Mouse (Mus musculus): ENCODE data around the gene Hes7. TPM values are rescaled to one million over a fixed set of nuclear protein-coding genes. Genes with fewer than 3 reads are reported as not detected.

Gene Hes7
- polyA plus RNA-seq, 1 experiment: not detected

DNA sequence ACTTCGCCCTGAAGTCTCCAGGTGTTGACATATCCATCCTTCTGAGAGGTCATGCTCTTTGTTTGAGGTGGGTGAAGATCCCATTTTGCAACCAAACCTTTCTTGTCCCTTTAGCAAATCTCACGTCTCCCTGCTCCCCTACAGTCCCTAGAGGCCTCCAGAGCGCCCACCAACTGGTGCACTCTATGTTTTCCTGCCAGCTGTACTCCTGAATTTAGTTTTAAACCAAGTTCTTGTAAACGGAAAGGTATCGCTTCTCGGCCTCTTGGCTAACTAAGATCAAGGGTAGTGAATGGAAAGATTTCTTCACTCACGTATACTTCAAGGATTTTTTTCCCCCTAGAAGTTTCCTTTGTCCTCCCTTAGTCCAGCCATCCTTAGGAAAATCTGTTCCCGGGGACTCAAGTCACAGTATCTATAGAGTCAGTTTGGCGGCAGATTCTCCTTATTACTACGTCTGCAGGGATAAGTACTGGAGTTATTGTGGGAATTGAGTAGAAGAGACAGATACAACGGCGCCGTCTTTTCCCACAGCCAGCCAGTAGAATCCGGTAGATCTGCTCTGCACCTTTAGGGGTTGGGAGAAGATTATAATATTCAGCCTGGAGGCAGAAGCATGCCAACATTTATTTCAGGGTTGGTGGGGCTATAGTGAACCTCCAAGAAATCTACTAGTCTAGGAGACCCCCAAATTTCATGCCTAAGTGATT lies 603 bp upstream of the Hes7 start:
- no peaks in the 10 kb centered on the region for H3K9me3 ChIP-seq (replicated peaks; ENCODE audit: control insufficient read depth, insufficient read depth, low read length, poor library complexity, severe bottlenecking)
- TF ChIP-seq CTCF (IDR thresholded peaks at IDR 0.05; ENCODE audit: low read depth, low read length) (no peak), EP300 (IDR thresholded peaks at IDR 0.05; ENCODE audit: insufficient read depth, low read depth, low read length) (no peak), POLR2A (IDR thresholded peaks at IDR 0.05; ENCODE audit: insufficient read depth, low read length) (no peak)
- H3K4me1 ChIP-seq (ENCODE audit: control insufficient read depth, insufficient read depth, low read length): no peaks in the 10 kb centered on the region
- peaks cover 22% of the 10 kb centered on the region for H3K27me3 ChIP-seq (ENCODE audit: control insufficient read depth, insufficient read depth, low read length, poor library complexity, severe bottlenecking)
- no peak overlapping the region for H3K4me3 ChIP-seq (ENCODE audit: low read depth, low read length)
- H3K9ac ChIP-seq (ENCODE audit: low read depth, poor library complexity, severe bottlenecking): no peak overlapping the region
- no peak overlapping the region for H3K27ac ChIP-seq (ENCODE audit: insufficient read depth, low read length)
- no peaks in the 10 kb centered on the region for H3K36me3 ChIP-seq (ENCODE audit: control insufficient read depth, insufficient read depth, low read length, poor library complexity, severe bottlenecking)

DNA sequence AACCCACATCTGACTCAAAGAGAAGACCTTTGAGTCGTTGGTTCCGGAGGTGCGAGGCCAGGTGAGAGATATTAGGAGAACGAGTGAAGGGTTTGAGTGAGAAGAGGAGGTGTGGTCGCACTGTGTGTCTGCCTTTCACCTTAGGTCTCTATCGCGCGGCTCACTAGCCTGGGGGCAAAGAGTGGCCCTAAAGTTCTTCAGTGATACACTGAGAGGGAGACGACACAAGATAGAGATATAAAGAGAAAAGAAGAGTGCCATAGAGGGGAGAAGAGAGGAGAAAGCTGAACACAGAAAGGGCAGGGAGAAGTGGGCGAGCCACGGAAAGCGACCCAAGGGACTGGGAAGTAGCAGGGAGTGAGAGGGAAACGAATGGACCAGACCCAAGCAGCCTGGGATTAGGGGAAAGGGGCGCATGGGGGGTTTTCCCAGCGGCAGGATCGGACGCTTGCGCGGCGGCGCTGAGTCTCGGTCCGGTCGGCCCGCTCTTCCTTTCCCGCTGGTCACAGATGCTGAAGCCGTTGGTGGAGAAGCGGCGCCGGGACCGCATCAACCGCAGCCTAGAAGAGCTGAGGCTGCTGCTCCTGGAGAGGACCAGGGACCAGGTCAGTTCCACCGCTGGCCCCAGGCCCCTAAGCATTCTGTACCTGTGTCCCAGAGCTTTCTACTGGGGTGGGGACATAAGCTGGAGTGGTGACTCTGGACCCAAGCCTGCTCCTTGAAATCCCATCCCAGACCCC lies 967 bp downstream of the Hes7 start:
- Histone ChIP-seq H3K27ac (ENCODE audit: insufficient read depth, low read length) (no peak overlapping the region), H3K27me3 (ENCODE audit: control insufficient read depth, insufficient read depth, low read length, poor library complexity, severe bottlenecking) (peaks cover 22% of the 10 kb centered on the region), H3K9ac (ENCODE audit: low read depth, poor library complexity, severe bottlenecking) (peak overlapping the region; percentile 73), H3K4me3 (ENCODE audit: low read depth, low read length) (peak overlapping the region; percentile 89), H3K9me3 (replicated peaks; ENCODE audit: control insufficient read depth, insufficient read depth, low read length, poor library complexity, severe bottlenecking) (no peaks in the 10 kb centered on the region), H3K4me1 (ENCODE audit: control insufficient read depth, insufficient read depth, low read length) (no peaks in the 10 kb centered on the region), H3K36me3 (ENCODE audit: control insufficient read depth, insufficient read depth, low read length, poor library complexity, severe bottlenecking) (no peaks in the 10 kb centered on the region)
- TF ChIP-seq EP300 (IDR thresholded peaks at IDR 0.05; ENCODE audit: insufficient read depth, low read depth, low read length): no peak
- no peak for TF ChIP-seq CTCF (IDR thresholded peaks at IDR 0.05; ENCODE audit: low read depth, low read length)
- TF ChIP-seq POLR2A (IDR thresholded peaks at IDR 0.05; ENCODE audit: insufficient read depth, low read length): no peak

DNA sequence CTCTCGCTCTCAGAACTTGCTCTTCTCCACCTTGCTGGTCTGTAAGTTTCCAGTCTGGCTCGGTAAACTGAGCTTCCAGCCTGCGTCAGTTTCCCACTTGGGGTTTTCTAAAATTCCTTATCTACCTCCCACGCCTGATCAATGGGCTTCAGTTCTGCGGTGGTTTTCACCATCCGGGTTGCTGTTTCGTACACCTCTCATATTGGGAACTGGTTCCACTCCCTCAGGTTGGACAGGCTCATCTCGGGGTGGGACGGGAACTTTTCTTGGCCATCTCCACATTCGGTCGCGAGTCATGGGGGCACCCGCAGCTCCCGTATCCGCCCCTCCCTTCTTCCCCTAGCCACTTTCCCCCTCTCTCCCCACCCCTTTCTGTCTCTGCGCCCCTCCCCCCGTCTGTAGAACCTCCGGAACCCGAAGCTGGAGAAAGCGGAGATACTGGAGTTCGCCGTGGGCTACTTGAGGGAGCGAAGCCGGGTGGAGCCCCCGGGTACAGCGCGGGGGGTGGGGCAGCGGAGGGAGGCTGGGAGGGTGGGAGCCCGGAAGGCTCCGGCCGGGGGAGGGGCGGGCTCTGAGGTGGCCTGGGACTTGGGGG lies 1.6 kb downstream of the Hes7 start:
- no peak overlapping the region for H3K27ac ChIP-seq (ENCODE audit: insufficient read depth, low read length)
- peaks cover 20% of the 10 kb centered on the region for H3K27me3 ChIP-seq (ENCODE audit: control insufficient read depth, insufficient read depth, low read length, poor library complexity, severe bottlenecking)
- H3K4me3 ChIP-seq (ENCODE audit: low read depth, low read length): peak overlapping the region; percentile 89
- peak overlapping the region; percentile 73 for H3K9ac ChIP-seq (ENCODE audit: low read depth, poor library complexity, severe bottlenecking)
- TF ChIP-seq CTCF (IDR thresholded peaks at IDR 0.05; ENCODE audit: low read depth, low read length) (no peak), EP300 (IDR thresholded peaks at IDR 0.05; ENCODE audit: insufficient read depth, low read depth, low read length) (no peak), POLR2A (IDR thresholded peaks at IDR 0.05; ENCODE audit: insufficient read depth, low read length) (no peak)
- H3K4me1 ChIP-seq (ENCODE audit: control insufficient read depth, insufficient read depth, low read length): peaks cover 2% of the 10 kb centered on the region
- H3K9me3 ChIP-seq (replicated peaks; ENCODE audit: control insufficient read depth, insufficient read depth, low read length, poor library complexity, severe bottlenecking): no peaks in the 10 kb centered on the region
- no peaks in the 10 kb centered on the region for H3K36me3 ChIP-seq (ENCODE audit: control insufficient read depth, insufficient read depth, low read length, poor library complexity, severe bottlenecking)

DNA sequence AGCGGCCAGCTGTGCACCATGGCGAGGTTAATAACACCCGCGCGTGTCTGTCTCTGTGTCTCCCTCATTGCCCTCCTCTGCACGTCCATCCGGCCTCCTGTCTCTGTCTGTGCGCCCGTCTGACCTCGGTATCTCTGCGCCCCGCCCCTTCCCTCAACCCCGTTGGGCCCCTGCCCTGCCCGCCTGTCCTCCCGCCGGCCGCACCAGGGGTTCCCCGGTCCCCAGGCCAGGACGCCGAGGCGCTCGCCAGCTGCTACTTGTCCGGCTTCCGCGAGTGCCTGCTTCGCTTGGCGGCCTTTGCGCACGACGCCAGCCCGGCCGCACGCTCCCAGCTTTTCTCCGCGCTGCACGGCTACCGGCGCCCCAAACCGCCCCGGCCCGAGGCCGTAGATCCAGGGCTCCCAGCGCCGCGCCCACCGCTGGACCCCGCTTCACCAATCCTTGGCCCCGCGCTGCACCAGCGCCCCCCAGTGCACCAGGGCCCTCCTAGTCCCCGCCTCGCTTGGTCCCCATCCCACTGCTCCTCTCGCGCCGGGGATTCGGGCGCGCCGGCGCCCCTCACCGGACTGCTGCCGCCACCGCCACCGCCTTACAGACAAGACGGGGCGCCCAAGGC lies 2.2 kb downstream of the Hes7 start, which contains the start of gene 9130213A22Rik:
Gene 9130213A22Rik, minus strand, starts transcription at position 254 of the 616 bp plus-strand sequence.
- Histone ChIP-seq H3K27me3 (ENCODE audit: control insufficient read depth, insufficient read depth, low read length, poor library complexity, severe bottlenecking) (peaks cover 17% of the 10 kb centered on the region), H3K27ac (ENCODE audit: insufficient read depth, low read length) (no peak within 1 kb of the TSS), H3K9ac (ENCODE audit: low read depth, poor library complexity, severe bottlenecking) (peak within 1 kb of the TSS; percentile 73), H3K4me1 (ENCODE audit: control insufficient read depth, insufficient read depth, low read length) (peaks cover 2% of the 10 kb centered on the region), H3K9me3 (replicated peaks; ENCODE audit: control insufficient read depth, insufficient read depth, low read length, poor library complexity, severe bottlenecking) (no peaks in the 10 kb centered on the region), H3K4me3 (ENCODE audit: low read depth, low read length) (peak within 1 kb of the TSS; percentile 89), H3K36me3 (ENCODE audit: control insufficient read depth, insufficient read depth, low read length, poor library complexity, severe bottlenecking) (no peaks in the 10 kb centered on the region)
- TF ChIP-seq CTCF (IDR thresholded peaks at IDR 0.05; ENCODE audit: low read depth, low read length): peak; percentile 59
- no peak for TF ChIP-seq EP300 (IDR thresholded peaks at IDR 0.05; ENCODE audit: insufficient read depth, low read depth, low read length)
- TF ChIP-seq POLR2A (IDR thresholded peaks at IDR 0.05; ENCODE audit: insufficient read depth, low read length): no peak

DNA sequence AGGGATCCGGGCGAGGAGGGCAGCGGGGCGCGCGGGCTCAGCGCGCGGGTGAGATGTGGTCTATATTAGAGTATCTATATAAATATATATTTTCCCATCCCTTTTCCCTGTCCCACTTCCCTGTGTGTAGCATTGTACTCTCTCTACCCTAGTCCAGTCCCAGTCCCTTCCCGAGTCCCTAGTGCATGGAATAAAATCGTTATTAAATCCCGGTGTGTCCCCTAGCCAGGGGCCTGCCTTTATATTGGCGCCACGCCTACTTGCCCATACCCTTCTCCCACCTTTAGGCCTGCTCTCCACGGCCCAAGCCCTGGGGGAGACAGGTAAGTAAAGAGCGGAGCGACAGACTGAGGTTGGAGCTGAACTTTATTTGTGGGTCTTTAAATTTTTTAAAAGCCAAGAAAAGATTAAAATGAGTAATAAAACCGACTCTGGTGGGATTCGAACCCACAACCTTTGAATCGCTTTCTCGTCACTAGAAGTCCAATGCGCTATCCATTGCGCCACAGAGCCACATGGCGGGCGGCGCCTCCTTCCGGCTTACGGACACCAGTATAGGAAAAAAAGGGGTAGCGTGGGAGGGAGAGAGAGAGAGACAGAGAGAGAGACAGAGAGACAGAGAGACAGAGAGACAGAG lies 3.0 kb downstream of the Hes7 start:
- peak overlapping the region; percentile 73 for H3K9ac ChIP-seq (ENCODE audit: low read depth, poor library complexity, severe bottlenecking)
- peaks cover 17% of the 10 kb centered on the region for H3K27me3 ChIP-seq (ENCODE audit: control insufficient read depth, insufficient read depth, low read length, poor library complexity, severe bottlenecking)
- H3K36me3 ChIP-seq (ENCODE audit: control insufficient read depth, insufficient read depth, low read length, poor library complexity, severe bottlenecking): no peaks in the 10 kb centered on the region
- H3K27ac ChIP-seq (ENCODE audit: insufficient read depth, low read length): no peak overlapping the region
- H3K9me3 ChIP-seq (replicated peaks; ENCODE audit: control insufficient read depth, insufficient read depth, low read length, poor library complexity, severe bottlenecking): no peaks in the 10 kb centered on the region
- 0 out of 2 replicates have a peak, but pooled peaks have one; percentile 23 for TF ChIP-seq EP300 (IDR thresholded peaks at IDR 0.05; ENCODE audit: insufficient read depth, low read depth, low read length)
- TF ChIP-seq CTCF (IDR thresholded peaks at IDR 0.05; ENCODE audit: low read depth, low read length): peak; percentile 30
- no peak for TF ChIP-seq POLR2A (IDR thresholded peaks at IDR 0.05; ENCODE audit: insufficient read depth, low read length)
- H3K4me1 ChIP-seq (ENCODE audit: control insufficient read depth, insufficient read depth, low read length): peaks cover 2% of the 10 kb centered on the region
- peak overlapping the region; percentile 89 for H3K4me3 ChIP-seq (ENCODE audit: low read depth, low read length)

Measured in ES-Bruce4 (cell line).